Mouse (Mus musculus) cortical plate, adult 2 months (tissue): ENCODE data around the gene Nceh1. TPM values are rescaled to one million over a fixed set of nuclear protein-coding genes. Genes with fewer than 3 reads are reported as not detected.
"Not testable (repeated sequence)": the region's sequence is repeated elsewhere in the genome, so short reads cannot be mapped to it uniquely, and the experiment has no call there.

Experiments used
- H3K27ac ChIP-seq: fragments of 200-500 bp; 2 replicates; pipeline ENCODE4 v1.5.1; 2012; ENCODE audit warnings: low read length, control low read depth, inconsistent platforms; ENCODE audit not compliant: insufficient read depth
- H3K4me1 ChIP-seq: fragments of 200-500 bp; 2 replicates; pipeline ENCODE4 v1.6.1; 2011; ENCODE audit warnings: low read length; ENCODE audit not compliant: control insufficient read depth, insufficient read depth
- H3K4me3 ChIP-seq: fragments of 200-500 bp; 2 replicates; pipeline ENCODE4 v1.5.1; 2011; ENCODE audit warnings: mild to moderate bottlenecking, low read length, control low read depth; ENCODE audit not compliant: insufficient read depth
- CTCF ChIP-seq: fragments of 200-500 bp; IDR thresholded peaks from 2 replicates; pipeline ENCODE4 v1.5.1; 2011; ENCODE audit warnings: mild to moderate bottlenecking, control low read depth, low read length; ENCODE audit not compliant: insufficient read depth; ENCODE audit errors: extremely low read depth
- POLR2A ChIP-seq: fragments of 200-500 bp; IDR thresholded peaks from 2 replicates; pipeline ENCODE4 v1.6.1; 2011; ENCODE audit warnings: mild to moderate bottlenecking, low read length, control low read depth; ENCODE audit not compliant: insufficient read depth; ENCODE audit errors: extremely low read depth
- polyA plus RNA-seq: library from polyadenylated mRNA; depleted of rRNA; stranded (reverse); fragments of >200 nt; gene quantifications from 2 replicates; pipeline ENCODE4 v1.2.3, GENCODE M21; 2012

Nceh1 gene
- polyA plus RNA-seq, 1 experiment: 62.1 TPM

GRCm38 (mm10) chr3:27288909-27289308 lies 106.1 kb downstream of the Nceh1 start:
- H3K4me1 ChIP-seq: no peaks in the 10 kb centered on the region
- TF ChIP-seq POLR2A (no peak), CTCF (no peak)
- H3K27ac ChIP-seq: no peak overlapping the region
- H3K4me3 ChIP-seq: no peak overlapping the region

DNA sequence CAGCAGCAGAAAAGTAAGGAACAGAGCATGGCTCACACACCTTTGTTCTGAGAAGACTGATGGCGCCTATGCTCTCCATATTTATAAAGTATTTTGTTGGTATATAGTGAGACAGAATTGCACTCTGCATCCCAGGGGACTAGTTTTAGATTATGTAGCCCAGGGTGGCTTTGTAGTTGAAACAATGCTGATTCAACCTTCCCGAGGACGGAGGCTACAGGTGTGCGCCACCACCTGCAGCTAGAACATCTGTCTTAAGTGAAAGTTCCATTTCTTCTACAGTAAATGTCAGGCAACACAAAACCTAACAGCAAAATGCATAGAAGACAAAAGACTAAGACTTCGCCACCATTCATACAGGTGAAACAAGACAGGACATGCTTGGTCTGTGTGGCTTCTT lies 107.5 kb downstream of the Nceh1 start:
- TF ChIP-seq POLR2A: no peak
- no peak for TF ChIP-seq CTCF
- Histone ChIP-seq H3K4me1 (no peaks in the 10 kb centered on the region), H3K27ac (no peak overlapping the region), H3K4me3 (no peak overlapping the region)

- H3K4me3 ChIP-seq, H3K4me1 ChIP-seq, H3K27ac ChIP-seq: not testable (repeated sequence)
Measured at GRCm38 (mm10) chr3:27290945-27291344, 108.2 kb downstream of the Nceh1 start.

DNA sequence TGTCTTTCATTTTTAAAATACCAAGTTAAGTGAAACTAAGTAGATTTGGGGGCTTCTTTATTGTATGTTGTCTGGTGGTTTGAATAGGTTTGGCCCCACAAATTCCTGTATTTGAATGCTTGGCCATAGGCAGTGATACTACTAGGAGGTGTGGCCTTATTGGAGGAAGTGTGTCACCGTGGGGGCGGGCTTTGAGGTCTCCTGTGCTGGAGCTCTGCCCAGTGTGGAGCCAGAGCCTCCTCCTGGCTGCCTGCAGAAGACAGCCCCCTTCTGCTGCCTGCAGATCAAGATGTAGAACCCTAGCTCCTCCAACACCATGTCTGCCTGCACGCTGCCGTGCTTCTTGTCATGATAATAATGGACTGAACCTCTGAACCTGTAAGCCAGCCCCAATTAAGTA lies 108.6 kb downstream of the Nceh1 start:
- not testable (repeated sequence) for H3K27ac ChIP-seq, H3K4me1 ChIP-seq, H3K4me3 ChIP-seq

DNA sequence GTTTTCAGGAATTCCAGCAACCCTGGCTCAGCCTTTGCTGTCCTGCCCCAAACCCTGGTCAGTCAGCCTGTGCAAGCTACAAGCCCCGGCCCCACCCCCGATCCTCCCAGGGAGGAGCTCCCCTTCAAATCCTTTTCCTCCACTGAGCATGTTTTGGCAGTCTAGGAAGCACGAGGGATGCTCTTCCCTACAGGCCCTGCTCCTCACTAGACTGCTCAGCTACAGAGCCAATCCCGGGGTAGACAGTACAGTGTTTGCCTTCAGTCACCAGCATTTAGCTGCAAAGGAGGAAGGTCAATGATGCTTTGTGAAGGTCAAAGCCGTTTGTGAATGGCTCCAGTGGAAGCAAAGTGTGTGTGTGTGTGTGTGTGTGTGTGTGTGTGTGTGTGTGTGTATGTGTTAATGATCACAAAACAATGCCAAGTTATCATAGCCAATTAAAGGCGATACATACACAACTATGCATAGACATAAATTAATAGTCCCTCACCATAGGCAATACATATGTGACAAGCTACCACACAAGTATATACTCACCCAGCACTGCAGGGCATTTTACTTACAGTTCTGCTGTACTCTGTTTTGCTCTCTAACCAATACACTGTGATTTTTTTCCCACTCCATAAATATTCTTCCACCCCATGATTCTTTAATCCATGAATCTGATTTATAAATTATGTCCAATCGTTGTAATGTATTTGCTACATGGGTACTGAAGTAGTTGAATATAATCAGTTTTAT lies 111.0 kb downstream of the Nceh1 start:
- no peaks in the 10 kb centered on the region for H3K4me1 ChIP-seq
- no peak overlapping the region for H3K27ac ChIP-seq
- TF ChIP-seq POLR2A: no peak
- TF ChIP-seq CTCF: no peak
- no peak overlapping the region for H3K4me3 ChIP-seq

DNA sequence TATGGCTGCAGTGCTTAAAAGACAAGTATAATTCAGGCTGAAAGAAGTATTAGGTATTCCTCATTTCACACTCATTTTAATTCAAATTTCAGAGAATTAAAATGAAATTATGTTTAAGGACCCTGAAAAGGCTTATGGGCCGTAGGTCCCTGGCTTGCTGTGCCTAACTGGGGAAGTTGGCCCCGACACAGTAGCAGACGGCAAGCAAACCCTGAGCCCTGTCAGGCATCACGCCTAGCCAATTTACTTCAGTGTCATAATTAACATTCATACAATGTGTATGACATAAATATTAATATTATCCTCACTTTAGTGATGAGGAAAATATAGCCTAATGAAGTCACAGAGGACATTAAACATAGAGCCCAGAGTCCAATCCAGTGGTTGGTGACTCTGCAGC lies 117.7 kb downstream of the Nceh1 start:
- Histone ChIP-seq H3K4me1 (no peaks in the 10 kb centered on the region), H3K4me3 (no peak overlapping the region), H3K27ac (no peak overlapping the region)
- TF ChIP-seq CTCF (no peak), POLR2A (no peak)

- no peak overlapping the region for H3K4me3 ChIP-seq
- H3K4me1 ChIP-seq: no peaks in the 10 kb centered on the region
- TF ChIP-seq CTCF (no peak), POLR2A (no peak)
- 0 out of 2 replicates have a peak overlapping the region, but pooled peaks have one; percentile 23 for H3K27ac ChIP-seq
Measured at GRCm38 (mm10) chr3:27302339-27303022, 119.7 kb downstream of the Nceh1 start.

DNA sequence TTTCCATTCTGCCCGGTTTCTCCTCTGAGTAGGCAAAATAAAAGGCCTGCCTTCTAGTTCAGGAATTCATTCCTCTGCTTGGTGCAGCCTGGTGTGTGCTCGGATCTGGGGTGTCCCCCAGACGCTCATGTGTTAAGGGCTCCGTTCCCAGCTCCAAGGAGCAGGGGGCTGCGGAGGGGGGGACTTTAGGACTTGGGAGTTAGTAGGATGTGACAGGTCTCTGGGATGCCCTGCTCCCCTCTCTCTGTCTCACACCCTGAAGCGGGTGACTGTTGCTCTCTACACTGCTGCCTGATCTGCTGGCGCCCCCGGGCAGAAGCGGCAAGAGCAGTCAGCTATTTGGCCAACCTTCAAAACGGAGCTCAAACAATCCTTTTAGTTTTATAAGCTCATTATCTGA lies 124.0 kb downstream of the Nceh1 start:
- H3K4me3 ChIP-seq: no peak overlapping the region

GRCm38 (mm10) chr3:27310973-27311372 lies 128.2 kb downstream of the Nceh1 start:
- no peak overlapping the region for H3K4me3 ChIP-seq
- no peak overlapping the region for H3K27ac ChIP-seq
- no peaks in the 10 kb centered on the region for H3K4me1 ChIP-seq
- TF ChIP-seq POLR2A: no peak
- no peak for TF ChIP-seq CTCF

More for the DNA sequence above, 124.0 kb downstream of the Nceh1 start:
- Histone ChIP-seq H3K4me1 (no peaks in the 10 kb centered on the region), H3K27ac (no peak overlapping the region)
- TF ChIP-seq CTCF (no peak), POLR2A (no peak)

DNA sequence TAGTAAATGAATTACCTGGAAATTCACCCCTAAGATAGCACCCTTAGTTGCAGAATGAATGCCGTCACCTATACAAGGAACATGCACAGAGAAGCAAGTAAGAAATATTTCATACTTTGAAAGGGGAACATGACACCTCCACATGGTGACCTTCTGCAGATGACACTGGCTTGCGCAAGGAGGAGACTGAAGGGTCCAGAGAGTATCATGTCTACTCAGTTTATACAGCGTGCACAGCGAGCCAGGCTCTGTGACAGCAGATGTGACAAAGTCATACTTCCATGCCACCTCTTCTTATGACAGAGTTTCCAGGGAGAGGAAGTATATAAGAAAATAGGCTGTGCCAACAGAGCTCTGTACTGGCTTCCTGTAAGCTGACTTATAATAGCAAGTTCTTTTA lies 128.7 kb downstream of the Nceh1 start:
- TF ChIP-seq CTCF: no peak
- TF ChIP-seq POLR2A: no peak
- H3K4me1 ChIP-seq: no peaks in the 10 kb centered on the region

More for the DNA sequence above, 128.7 kb downstream of the Nceh1 start:
- Histone ChIP-seq H3K27ac (no peak overlapping the region), H3K4me3 (no peak overlapping the region)
